Mouse (Mus musculus): ENCODE results near the gene Lrsam1. TPM values are rescaled to one million over a fixed set of nuclear protein-coding genes. Genes with fewer than 3 reads are reported as not detected.

The Lrsam1 gene
- total RNA-seq, 4 experiments from 2014 or later = 10.1 to 14.6 (median 11.8) TPM

DNA sequence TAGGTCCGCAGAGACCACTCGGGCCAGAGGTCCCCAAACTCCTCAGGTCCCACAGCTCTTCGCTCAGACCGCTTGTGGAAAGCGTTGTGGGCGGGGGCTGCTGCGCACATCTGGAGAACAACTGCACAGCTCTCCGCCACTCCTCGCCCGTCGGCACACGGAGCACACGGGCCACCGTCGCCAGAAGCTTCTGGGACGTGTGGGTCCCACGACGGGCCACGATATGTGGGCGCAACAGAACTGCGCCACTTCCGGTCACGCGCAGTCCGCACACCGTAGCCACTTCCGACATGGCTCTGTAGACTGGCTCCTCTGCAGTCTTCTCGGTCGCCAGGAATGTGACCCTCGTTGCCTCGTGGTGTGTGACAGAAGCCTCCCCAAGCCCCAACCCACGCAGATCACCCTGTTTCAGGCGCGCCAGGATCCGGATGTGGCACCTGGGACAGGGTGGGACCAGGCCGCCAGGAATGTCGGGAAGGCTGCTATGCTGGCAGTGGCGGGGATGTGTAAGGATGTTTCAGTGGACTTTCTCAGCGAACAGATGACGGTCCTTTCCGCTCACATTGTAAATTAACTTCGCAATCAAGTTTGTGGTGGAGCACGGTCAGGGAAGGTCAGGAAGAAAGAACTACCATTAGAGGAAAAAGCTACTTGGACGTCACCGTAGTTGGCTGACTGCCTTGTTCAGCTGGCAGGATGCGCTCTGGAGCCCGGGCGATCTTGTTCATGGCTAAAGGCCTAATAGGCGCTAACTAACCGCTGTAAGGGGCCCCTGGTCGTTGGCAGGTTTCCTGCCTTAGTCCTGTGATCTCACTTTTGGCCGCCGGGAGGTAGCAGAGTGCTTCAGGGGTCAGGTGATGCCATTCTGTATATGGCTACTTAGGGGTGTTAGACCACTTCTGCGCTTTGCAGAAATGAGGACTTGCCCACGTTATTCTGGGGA, 5.5 kb upstream of the Lrsam1 start:
- DNase-seq (ENCODE audit: low spot score in 2 of 2) = peak; percentile 75 to 85

DNA sequence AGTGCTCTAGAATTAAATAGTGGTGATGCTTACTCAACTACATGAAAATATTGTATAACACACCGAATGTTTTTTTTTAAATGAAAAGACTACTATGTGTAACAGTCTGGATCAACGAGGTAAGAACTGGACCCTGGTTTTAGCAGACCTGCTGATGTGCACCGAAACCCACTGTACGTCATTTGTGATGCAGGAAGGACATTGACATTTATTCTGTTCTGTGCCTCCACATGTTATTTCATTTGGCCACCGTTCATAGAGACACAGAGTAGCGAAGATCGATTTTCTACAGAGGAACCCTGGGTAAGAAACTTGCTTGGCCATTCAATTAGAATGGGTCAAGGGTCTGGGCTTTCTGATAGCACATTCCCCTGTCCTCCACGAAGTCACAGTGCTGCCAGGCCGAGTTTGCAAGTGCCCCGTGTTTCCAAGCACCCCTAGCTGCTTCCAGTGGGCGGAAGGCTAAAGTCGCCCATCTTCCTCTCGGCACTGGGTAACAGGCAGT, 4.8 kb upstream of the Lrsam1 start:
- DNase-seq (ENCODE audit: low spot score in 2 of 2) = no peak

DNA sequence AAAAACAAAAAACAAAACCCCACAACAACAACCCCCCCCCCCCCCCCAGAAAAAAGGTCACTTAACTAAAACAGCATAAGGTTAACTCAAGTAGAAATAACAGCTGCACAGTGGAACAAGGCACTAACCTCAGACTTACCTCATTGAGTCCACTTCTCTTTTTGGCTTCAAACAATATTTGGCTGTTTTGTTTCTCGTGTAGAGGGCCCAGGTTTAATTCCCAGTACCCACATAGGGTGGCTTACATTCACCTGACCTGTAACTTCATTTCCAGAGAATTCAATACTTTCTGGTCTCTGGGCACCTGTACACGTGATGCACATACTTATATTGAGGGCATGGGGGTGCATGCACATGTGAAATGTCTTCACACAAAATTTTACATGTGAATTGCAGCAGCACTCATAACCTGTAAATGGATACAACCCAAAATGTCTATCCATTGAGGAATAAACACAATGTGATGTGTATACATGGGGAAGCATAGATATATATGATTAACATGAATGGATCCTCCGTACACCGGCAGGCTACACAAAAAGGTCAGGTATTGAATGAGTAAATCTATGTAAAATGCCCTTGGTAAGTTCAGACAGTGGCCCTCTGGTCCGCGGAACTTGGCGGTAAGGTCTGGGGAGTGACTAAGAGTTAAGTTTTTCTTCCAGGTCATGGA, 4.2 kb upstream of the Lrsam1 start:
- DNase-seq (ENCODE audit: low spot score in 2 of 2) = no peak

DNA sequence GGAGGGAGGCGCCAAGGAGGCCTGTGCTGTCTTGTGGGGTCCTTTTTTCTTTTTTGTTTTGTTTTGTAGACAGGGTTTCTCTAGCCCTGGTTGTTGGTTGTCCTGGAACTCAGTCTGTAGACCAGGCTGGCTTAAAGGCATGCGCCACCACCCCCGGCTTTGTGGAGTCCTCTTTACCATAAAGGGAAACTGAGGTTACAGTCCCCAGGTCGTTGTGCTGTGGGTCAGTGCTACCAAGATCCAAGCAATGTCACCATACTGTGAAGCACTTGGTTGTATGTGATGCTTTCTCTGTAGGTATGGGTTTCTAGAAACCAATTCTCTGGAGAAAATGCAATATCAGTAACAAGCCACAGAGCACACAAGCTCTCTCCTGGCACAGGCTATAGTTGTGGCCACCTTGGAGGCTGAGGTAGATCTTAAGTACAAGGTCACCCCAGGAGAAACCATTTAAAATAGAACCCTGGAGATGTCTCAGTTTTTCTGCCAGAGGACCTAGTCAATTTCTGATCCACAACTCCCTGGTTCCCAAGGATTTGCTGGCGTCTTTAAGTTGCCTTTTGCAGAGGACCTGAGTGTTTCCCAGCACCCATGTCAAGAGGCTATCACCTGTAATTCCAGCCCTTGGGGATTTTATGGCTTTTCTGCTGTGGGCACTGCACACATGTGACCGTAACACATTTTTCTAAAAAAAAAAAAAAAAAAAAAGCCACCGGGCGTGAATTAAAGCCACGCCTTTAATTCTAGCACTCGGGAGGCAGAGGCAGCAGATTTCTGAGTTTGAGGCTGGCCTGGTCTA, 3.4 kb upstream of the Lrsam1 start:
- DNase-seq (ENCODE audit: low spot score in 2 of 2) = no peak

DNA sequence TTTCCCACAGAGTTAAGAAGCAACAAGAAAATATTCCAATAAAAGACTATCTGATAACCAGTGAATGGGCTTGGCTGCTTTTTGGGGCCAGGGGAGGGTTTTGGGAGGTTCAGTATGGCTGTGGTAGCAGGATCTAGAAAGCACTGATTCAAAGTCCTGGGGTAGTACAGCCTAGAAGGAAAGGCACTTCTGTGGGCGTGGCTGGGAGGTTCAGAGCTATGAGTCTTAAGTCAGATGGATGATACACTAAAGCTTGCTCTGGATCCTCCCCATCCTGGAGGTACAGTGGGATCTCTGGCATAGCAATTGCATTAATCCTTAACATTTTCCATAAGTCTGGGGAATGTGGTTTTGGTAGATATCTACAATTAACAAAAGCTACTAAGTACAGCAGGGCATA, 2.6 kb upstream of the Lrsam1 start:
- DNase-seq (ENCODE audit: low spot score in 2 of 2) = no peak

DNA sequence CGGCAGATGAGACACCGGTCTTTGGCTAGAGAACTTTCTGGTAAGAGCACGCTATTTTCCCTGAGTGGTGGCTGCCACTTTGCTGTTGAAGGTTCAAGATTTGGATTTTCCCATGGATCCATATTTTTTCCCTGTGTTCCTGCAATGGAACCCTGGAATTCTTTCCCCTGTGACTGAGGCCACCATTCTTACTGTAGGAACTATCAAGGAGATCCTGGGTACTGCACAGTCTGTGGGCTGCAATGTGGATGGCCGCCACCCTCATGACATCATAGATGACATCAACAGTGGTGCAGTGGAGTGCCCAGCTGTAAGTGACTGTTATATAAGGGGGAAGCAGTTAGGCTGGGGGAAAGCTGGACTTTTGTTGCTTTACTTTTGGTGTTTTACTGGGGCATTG, 2.1 kb upstream of the Lrsam1 start:
- no peak for DNase-seq (ENCODE audit: low spot score in 2 of 2)

DNA sequence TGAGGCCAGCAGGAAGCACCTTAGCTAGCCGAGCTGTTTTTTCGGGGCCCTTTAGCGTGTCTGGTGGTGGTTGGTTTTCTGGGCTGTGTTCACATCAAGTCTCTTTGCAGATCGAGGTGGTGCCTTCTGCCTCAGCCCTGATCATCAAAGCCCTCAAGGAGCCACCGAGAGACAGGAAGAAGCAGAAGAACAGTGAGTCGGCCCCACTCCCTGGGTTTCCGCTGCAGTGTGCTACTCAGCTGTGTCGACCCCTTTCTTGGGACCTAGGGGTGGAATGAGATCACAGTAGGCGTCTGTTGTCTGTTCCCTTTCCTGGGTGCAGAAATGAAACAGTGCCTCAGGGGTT, 1.4 kb upstream of the Lrsam1 start:
- DNase-seq (ENCODE audit: low spot score in 2 of 2) = no peak

DNA sequence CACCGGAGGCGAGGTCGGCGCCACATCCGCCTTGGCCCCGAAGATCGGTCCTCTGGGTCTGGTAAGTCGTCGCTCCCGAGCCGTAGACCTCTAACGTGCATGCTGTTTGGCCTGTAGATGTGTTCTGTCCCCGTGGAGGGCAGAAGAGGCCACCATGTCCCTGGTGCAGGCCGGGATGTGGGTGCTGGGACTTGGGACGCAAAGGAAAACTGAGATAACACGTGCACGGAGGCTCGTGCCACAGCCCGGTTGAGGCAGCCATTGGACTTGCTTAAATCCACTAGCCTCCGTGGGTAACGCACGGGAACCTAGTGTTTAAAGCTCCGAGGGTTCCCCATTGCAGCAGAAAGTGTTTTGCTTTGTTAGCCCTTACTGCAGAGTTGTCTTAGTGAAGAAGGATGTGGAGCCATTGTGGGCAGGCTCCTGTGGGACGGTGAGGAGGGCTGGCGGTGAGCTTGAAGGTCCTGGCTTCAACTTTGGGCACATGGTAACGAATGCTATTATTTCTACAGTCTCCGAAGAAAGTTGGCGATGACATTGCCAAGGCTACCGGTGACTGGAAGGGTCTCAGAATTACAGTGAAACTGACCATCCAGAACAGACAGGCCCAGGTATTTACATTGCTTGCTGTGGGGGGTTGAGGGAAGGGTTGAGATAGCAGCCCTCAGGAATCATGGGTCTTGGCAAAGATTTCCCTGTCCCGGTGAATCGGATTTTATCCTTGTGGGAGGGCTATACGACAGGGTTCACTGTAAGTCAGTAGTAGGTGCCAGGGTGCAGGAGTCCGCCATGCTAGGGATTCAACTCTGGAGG, 854 bp upstream of the Lrsam1 start:
- no peak for DNase-seq (ENCODE audit: low spot score in 2 of 2)

DNA sequence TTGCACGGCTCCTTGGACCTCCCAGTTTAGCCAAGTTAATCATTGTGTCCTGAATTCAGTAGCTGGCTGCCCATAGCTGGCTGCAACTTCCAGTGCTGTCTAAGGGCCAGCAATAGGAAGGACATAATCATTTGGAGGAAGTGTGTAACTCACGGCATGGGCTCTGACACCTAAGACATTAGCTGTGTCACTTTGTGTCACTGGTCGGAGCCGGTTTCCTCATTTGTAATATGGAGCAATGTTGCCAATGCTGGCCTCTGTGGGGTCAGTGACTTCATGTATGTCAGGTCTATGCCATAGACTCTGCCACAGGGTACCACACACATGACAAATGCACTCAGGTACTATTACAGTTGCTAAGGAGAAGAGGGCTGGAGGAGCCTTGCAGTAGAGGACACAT, 1.1 kb downstream of the Lrsam1 start:
- no peak for DNase-seq (ENCODE audit: low spot score in 2 of 2)

DNA sequence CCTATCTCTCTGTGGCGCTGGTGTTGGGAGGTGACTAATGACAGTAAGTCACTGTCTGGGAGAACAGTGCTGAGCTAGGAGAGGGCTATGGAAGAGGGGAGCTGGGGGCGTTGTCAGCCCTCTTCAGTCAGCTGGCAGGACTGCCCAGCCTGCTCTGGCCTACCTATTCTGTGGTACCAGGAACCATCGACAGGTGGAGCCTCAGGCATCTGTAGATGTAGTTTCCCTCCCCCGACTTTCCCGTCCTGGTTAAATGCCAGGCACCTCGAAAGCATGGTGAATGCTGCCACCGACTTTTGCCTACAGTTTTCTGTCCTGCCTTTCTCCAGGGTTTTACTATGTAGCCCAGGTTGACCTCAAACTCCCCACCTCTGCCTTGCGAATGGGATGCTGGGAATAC, 4.1 kb downstream of the Lrsam1 start:
- no peak for DNase-seq (ENCODE audit: low spot score in 2 of 2)

DNA sequence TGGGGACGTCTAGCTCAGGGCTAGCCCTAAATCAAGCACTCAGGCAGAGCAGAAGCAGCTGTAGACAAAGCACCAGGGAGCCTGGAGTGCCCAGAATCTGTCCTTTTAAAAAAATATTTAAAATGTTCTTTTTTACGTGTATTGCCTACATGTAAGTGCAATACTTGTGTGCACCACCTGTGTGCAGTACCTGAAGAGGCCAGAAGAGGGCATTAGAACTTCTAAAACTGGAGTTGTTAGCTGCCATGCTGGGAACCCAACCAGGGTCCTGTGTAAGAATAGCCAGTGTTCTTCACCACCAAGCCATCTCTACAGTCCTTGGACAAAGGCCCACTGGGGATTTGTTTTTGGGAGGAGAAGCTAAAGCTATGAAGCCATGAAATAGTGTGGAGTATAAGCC, 6.8 kb downstream of the Lrsam1 start:
- DNase-seq (ENCODE audit: low spot score in 2 of 2) = no peak

DNA sequence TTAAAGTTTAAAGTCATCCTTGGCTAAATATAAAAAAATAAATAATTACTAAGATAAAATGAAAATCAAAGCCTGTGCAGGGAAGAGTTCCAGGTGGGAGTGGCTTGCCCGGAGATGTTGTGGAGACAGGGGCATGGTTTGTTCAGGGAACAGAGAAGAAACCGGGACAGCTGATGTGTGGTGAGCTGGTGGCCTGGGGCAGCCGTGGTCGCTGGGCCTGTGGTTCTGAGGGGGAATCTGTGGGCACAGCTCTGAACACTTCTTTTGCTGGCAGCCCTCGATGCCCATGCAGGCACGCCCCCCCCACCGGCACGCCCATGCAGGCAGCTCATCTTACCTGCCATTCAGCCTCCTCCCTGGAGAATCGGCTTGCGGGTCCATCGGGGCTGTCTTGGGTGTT, 14.0 kb downstream of the Lrsam1 start:
- no peak for DNase-seq (ENCODE audit: low spot score in 2 of 2)

DNA sequence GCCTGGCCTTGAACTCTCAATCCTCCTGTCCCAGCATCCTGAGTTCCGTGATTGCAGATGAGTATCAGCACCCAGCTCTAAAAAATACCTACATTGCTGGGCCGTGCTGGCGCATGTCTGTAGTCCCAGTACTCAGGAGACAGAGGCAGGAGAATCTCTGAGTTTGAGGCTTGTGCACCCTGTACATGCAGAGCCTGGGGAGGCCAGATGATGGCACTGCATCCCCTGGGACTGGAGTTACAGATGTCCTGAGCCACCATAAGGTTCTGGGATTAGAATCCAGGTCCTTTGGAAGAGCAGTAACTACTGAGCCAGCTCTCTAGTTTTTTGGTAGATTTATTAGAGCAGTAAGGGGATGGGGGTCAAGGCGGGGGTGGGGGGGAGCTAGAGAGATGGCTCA, 20.9 kb downstream of the Lrsam1 start:
- no peak for DNase-seq (ENCODE audit: low spot score in 2 of 2)

DNA sequence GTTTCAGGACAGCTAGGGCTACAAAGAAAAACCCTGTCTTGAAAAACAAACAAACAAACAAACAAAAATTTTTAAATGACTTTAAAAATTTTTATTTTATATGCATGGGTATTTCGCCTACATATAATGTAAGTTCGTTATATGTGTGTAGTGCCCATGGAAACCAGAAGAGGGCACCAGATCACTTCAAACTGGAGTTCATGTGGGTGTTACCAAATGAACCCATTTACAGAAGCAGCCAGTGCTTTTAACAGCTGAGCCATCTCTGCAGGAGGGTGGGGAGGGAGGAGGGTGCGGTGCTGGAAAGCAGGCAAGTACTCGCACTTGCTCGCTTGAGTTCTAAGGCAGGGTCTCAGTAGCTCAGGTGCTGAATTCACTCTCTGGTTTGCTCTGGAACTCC, 22.0 kb downstream of the Lrsam1 start:
- no peak for DNase-seq (ENCODE audit: low spot score in 2 of 2)

DNA sequence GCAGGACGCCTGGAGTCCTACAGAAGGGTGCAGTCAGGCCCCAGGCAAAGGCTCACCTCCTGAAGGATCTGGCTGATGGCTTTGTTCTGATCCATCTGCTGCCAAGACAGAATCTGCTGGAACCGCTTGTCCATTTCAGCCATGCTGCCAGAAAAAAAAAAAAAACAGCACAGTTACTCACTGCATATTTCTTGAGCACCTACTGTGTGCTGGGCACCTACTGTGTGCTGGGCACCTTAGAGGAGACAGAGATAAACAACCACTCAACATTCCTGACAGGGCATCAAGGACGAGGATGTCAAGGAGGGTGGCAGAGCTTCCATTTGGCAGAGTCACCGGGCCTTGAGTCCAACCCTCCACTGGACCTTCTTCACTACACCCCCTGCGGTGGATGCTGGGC, 22.7 kb downstream of the Lrsam1 start:
- no peak for DNase-seq (ENCODE audit: low spot score in 2 of 2)

DNA sequence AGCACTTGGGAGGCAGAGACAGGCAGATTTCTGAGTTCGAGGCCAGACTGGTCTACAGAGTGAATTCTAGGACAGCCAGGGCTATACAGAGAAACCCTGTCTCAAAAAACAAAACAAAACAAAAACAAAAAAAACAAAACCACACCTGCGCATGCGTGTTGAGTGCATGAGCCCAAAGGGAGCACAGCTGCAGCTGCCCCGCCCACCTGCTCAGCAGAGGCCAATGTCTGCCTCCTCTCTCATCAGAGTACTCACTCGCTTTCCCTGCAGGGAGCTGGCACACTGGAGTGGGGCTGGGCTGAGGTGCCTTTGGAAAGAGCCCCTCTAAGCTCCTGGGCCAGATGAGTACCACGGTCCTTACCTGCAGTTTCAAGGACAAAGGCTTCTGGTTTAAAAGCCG, 29.7 kb downstream of the Lrsam1 start:
- DNase-seq (ENCODE audit: low spot score in 2 of 2) = no peak

DNA sequence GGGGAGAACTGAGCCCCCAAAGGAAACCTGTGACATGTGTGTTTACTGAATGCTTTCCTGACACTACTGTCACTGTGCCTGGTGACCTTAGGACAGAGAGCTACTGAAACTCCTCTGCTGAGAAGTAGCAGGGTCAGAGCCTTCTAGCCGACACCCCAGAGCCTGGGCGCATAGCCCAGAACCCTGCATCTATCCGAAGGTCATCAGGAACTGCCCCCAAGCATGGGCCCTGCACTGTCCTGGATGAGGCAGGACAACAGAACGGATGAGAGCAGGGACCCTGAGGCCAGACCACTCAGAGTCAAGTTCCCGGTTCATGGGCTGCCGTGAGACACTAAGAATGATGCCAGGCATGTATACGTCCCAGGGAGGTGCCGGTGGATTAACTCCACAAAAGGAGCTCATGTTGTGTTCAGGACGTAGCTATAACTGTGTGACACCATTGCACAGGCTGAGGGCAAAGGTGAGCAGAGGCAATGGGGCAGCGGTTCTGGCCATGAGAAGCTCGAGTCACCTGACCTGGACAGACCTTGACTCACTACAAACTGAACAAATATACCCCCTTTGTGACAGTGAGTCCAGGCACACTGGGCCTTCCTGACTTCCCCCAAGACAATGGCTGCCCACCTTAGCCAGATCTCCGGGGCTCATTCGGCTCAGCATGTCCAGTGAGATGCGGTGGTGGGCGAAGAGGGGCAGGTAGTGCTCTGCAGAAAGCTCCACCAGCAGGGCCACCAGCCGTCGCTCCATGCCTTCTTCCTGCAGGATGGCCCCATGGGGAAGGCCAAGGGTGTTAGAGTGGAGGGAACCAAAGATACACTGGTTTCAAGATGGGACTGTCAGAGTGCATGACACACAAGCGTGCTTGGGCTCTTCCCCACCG, 32.2 kb downstream of the Lrsam1 start:
- DNase-seq (ENCODE audit: low spot score in 2 of 2) = no peak

DNA sequence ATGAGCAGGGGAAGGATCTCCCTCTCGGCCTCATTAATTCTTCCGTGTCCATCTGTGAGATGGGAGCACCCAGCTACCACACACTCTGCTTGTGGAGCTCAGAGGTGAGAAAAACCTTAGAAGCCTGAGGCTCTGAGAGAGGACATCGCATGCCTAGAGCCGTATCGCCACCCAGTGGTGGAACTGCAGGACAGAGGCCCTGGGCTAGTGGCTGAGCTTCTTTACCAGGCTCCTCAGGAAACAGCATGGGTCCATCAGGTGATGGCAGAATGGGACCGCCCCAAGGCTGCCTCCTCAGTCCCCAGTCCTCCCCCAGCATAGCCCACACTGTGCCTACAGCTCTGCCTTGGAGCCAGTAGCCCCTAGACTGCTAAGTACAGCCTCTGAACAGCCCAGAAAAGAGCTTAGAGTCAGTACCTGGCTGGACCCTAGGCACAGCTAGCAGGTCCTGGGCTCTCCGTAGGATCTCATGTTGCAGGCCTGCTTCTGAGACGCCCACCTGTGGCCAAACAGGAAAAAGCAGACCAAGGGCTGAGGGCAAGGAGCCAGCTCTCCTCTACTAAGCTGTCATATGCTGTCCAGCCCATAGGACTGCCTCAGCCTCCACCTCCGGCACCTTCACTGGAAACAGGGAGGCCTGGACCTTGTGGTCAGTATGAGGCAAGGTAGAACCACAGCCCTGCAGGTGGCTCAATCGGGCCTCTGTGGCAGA, 33.0 kb downstream of the Lrsam1 start:
- DNase-seq (ENCODE audit: low spot score in 2 of 2) = peak; percentile 54 to 60

DNA sequence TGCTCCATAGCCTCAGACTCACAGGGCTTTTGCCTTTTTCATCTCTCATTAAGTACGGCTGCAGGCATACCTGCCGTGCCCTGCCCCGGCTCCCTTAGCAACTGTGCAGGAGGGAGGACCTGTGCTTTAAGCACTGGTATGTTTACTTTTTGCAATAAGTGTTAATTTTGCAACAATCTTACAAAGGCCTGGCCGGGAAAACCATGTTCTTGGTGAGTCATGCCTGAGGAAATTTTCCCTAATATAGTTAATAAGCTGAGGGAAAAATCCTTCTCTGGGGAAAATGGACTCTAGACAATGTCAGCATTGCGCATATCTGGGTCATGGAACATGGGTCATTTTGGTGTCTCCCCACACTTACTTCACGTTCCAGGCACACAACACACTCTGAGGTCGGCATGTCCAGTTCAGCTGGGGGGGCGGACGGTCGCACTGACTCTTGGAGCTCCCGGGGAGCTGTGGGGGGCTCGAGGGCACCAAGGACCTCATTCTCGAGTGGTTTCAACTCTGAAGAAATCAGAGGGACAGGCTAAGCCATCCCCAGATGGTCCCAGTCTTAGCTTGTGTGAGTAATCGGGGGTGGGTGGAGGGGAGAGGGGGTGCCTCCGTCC, 33.7 kb downstream of the Lrsam1 start:
- DNase-seq (ENCODE audit: low spot score in 2 of 2) = no peak

Measured in gastrocnemius, adult 8-10 months (tissue).